Mouse (Mus musculus): ENCODE data around the gene Olfr920. TPM values are rescaled to one million over a fixed set of nuclear protein-coding genes. Genes with fewer than 3 reads are reported as not detected.

Olfr920 gene
- total and polyA plus RNA-seq, 3 experiments, result 0.11 to 0.15 TPM; not detected in 1

- Histone ChIP-seq H3K9me3 (replicated peaks) (no peaks in the 10 kb centered on the region), H3K4me3 (ENCODE audit: low read depth, low read length) (no peak overlapping the region), H3K36me3 (replicated peaks) (peaks cover 2% of the 10 kb centered on the region), H3K27me3 (ENCODE audit: insufficient read depth, low read length) (no peaks in the 10 kb centered on the region), H3K4me1 (ENCODE audit: insufficient read depth, low read depth, low read length) (no peaks in the 10 kb centered on the region)
- DNase-seq (ENCODE audit: low spot score) (no peak), ATAC-seq (ENCODE audit: extremely low read depth, insufficient number of reproducible peaks, low FRiP score, poor library complexity, severe bottlenecking) (peak; percentile 82)
- TF ChIP-seq TAL1 (conservative IDR thresholded peaks at IDR 0.05; ENCODE audit: low read depth, low read length) (no peak), GATA1 (IDR thresholded peaks at IDR 0.05; ENCODE audit: borderline replicate concordance, low read length) (no peak), GATA2 (IDR thresholded peaks at IDR 0.05; ENCODE audit: borderline replicate concordance, low read depth, low read length) (no peak), POLR2AphosphoS5 (IDR thresholded peaks at IDR 0.05; ENCODE audit: insufficient replicate concordance, low read depth, low read length) (no peak), CTCF (IDR thresholded peaks at IDR 0.05; ENCODE audit: low read depth, low read length) (no peak)
These were observed 7.3 kb upstream of the Olfr920 start for GRCm38 (mm10) chr9:38744619-38745315.

GRCm38 (mm10) chr9:38772768-38773167, 20.7 kb downstream of the Olfr920 start, which contains the start of gene Olfr921:
TSS of gene Olfr921 (plus strand) at chr9:38773068.
- H3K9me3 ChIP-seq (replicated peaks), result no peaks in the 10 kb centered on the region
- no peaks in the 10 kb centered on the region for H3K36me3 ChIP-seq (replicated peaks)
- H3K4me3 ChIP-seq (ENCODE audit: low read depth, low read length), result no peak within 1 kb of the TSS
- no peak for TF ChIP-seq POLR2AphosphoS5 (IDR thresholded peaks at IDR 0.05; ENCODE audit: insufficient replicate concordance, low read depth, low read length)
- TF ChIP-seq TAL1 (conservative IDR thresholded peaks at IDR 0.05; ENCODE audit: low read depth, low read length), result no peak
- no peak for TF ChIP-seq CTCF (IDR thresholded peaks at IDR 0.05; ENCODE audit: low read depth, low read length)
- TF ChIP-seq GATA2 (IDR thresholded peaks at IDR 0.05; ENCODE audit: borderline replicate concordance, low read depth, low read length), result no peak
- TF ChIP-seq GATA1 (IDR thresholded peaks at IDR 0.05; ENCODE audit: borderline replicate concordance, low read length), result no peak
- ATAC-seq (ENCODE audit: extremely low read depth, insufficient number of reproducible peaks, low FRiP score, poor library complexity, severe bottlenecking) (no peak), DNase-seq (ENCODE audit: low spot score) (no peak)
- H3K27me3 ChIP-seq (ENCODE audit: insufficient read depth, low read length), result no peaks in the 10 kb centered on the region
- H3K4me1 ChIP-seq (ENCODE audit: insufficient read depth, low read depth, low read length), result no peaks in the 10 kb centered on the region

DNA sequence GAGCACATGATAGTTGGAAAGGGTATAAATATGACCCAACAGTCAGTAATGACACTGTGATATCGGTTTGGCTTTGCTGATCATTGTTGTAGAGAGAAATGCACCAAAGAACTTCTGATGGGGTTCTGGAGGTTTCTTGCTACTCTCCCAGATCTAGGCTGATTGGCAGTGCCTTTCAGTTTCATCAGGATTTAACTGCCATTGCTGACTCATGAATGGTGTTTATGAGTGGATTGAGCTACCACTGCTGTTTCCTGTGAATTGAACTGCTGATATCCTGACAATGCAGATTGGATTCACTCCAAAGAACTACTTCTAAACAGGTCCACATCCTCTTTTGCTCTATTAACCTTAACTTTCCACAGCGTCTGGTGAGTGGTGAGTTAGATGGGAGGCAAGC, 40.6 kb downstream of the Olfr920 start:
- H3K36me3 ChIP-seq (replicated peaks), result no peaks in the 10 kb centered on the region
- no peak overlapping the region for H3K4me3 ChIP-seq (ENCODE audit: low read depth, low read length)
- DNase-seq (ENCODE audit: low spot score), result no peak
- ATAC-seq (ENCODE audit: extremely low read depth, insufficient number of reproducible peaks, low FRiP score, poor library complexity, severe bottlenecking), result no peak
- TF ChIP-seq POLR2AphosphoS5 (IDR thresholded peaks at IDR 0.05; ENCODE audit: insufficient replicate concordance, low read depth, low read length) (no peak), CTCF (IDR thresholded peaks at IDR 0.05; ENCODE audit: low read depth, low read length) (no peak), TAL1 (conservative IDR thresholded peaks at IDR 0.05; ENCODE audit: low read depth, low read length) (no peak), GATA1 (IDR thresholded peaks at IDR 0.05; ENCODE audit: borderline replicate concordance, low read length) (no peak), GATA2 (IDR thresholded peaks at IDR 0.05; ENCODE audit: borderline replicate concordance, low read depth, low read length) (no peak)
- H3K27me3 ChIP-seq (ENCODE audit: insufficient read depth, low read length), result no peaks in the 10 kb centered on the region
- H3K9me3 ChIP-seq (replicated peaks), result no peaks in the 10 kb centered on the region
- H3K4me1 ChIP-seq (ENCODE audit: insufficient read depth, low read depth, low read length), result no peaks in the 10 kb centered on the region

GRCm38 (mm10) chr9:38805696-38806095, 53.6 kb downstream of the Olfr920 start:
- H3K9me3 ChIP-seq (replicated peaks), result no peaks in the 10 kb centered on the region
- no peaks in the 10 kb centered on the region for H3K4me1 ChIP-seq (ENCODE audit: insufficient read depth, low read depth, low read length)
- H3K4me3 ChIP-seq (ENCODE audit: low read depth, low read length), result no peak overlapping the region
- TF ChIP-seq CTCF (IDR thresholded peaks at IDR 0.05; ENCODE audit: low read depth, low read length), result no peak
- no peak for TF ChIP-seq GATA2 (IDR thresholded peaks at IDR 0.05; ENCODE audit: borderline replicate concordance, low read depth, low read length)
- TF ChIP-seq GATA1 (IDR thresholded peaks at IDR 0.05; ENCODE audit: borderline replicate concordance, low read length), result no peak
- TF ChIP-seq POLR2AphosphoS5 (IDR thresholded peaks at IDR 0.05; ENCODE audit: insufficient replicate concordance, low read depth, low read length), result no peak
- no peaks in the 10 kb centered on the region for H3K27me3 ChIP-seq (ENCODE audit: insufficient read depth, low read length)
- no peak for DNase-seq (ENCODE audit: low spot score)
- ATAC-seq (ENCODE audit: extremely low read depth, insufficient number of reproducible peaks, low FRiP score, poor library complexity, severe bottlenecking), result no peak
- H3K36me3 ChIP-seq (replicated peaks), result no peaks in the 10 kb centered on the region

Other genes starting within 250 kb of the Olfr920 start
- gene Olfr911-ps1, start 230.7 kb upstream of the Olfr920 start, total RNA-seq (2014; fragmentation: Nextera tagmentation), result not detected in 2 replicates
- 0.06 and 0.27 TPM in 2 replicates for gene Olfr911-ps1, start 230.7 kb upstream of the Olfr920 start, total RNA-seq (2017)
- gene Olfr911-ps1, start 230.7 kb upstream of the Olfr920 start, polyA plus RNA-seq (2012), result not detected in 2 replicates
- gene Olfr910, start 214.4 kb upstream of the Olfr920 start, total RNA-seq (2014; fragmentation: Nextera tagmentation), result not detected in 2 replicates
- gene Olfr910, start 214.4 kb upstream of the Olfr920 start, total RNA-seq (2017), result 0.11 and 0.12 TPM in 2 replicates
- not detected in 2 replicates for gene Olfr910, start 214.4 kb upstream of the Olfr920 start, polyA plus RNA-seq (2012)
- not detected in 2 replicates for gene Olfr912, start 172.1 kb upstream of the Olfr920 start, total RNA-seq (2014; fragmentation: Nextera tagmentation)
- gene Olfr912, start 172.1 kb upstream of the Olfr920 start, total RNA-seq (2017), result 0.05 and 0.06 TPM in 2 replicates
- gene Olfr912, start 172.1 kb upstream of the Olfr920 start, polyA plus RNA-seq (2012), result not detected in 2 replicates
- gene Olfr913, start 159.5 kb upstream of the Olfr920 start, total RNA-seq (2014; fragmentation: Nextera tagmentation), result not detected in 2 replicates
- gene Olfr913, start 159.5 kb upstream of the Olfr920 start, total RNA-seq (2017), result 0.11 and 0.12 TPM in 2 replicates
- gene Olfr913, start 159.5 kb upstream of the Olfr920 start, polyA plus RNA-seq (2012), result not detected in 2 replicates
- gene Olfr914, start 147.2 kb upstream of the Olfr920 start, total RNA-seq (2014; fragmentation: Nextera tagmentation), result not detected in 2 replicates
- 0.05 and 0.76 TPM in 2 replicates for gene Olfr914, start 147.2 kb upstream of the Olfr920 start, total RNA-seq (2017)
- gene Olfr914, start 147.2 kb upstream of the Olfr920 start, polyA plus RNA-seq (2012), result not detected in 2 replicates
- not detected in 2 replicates for gene Olfr916, start 92.4 kb upstream of the Olfr920 start, total RNA-seq (2014; fragmentation: Nextera tagmentation)
- 0.16 TPM in 1 of 2 replicates, not detected in the other for gene Olfr916, start 92.4 kb upstream of the Olfr920 start, total RNA-seq (2017)
- not detected in 2 replicates for gene Olfr916, start 92.4 kb upstream of the Olfr920 start, polyA plus RNA-seq (2012)
- gene Olfr917, start 86.5 kb upstream of the Olfr920 start, total RNA-seq (2014; fragmentation: Nextera tagmentation), result not detected in 2 replicates
- gene Olfr917, start 86.5 kb upstream of the Olfr920 start, total RNA-seq (2017), result 0.41 TPM in 1 of 2 replicates, not detected in the other
- not detected in 2 replicates for gene Olfr917, start 86.5 kb upstream of the Olfr920 start, polyA plus RNA-seq (2012)
- gene Olfr918, start 77.7 kb upstream of the Olfr920 start, total RNA-seq (2014; fragmentation: Nextera tagmentation), result not detected in 2 replicates
- 0.11 and 0.17 TPM in 2 replicates for gene Olfr918, start 77.7 kb upstream of the Olfr920 start, total RNA-seq (2017)
- not detected in 2 replicates for gene Olfr918, start 77.7 kb upstream of the Olfr920 start, polyA plus RNA-seq (2012)
- gene Olfr919, start 48.6 kb upstream of the Olfr920 start, total RNA-seq (2014; fragmentation: Nextera tagmentation), result not detected in 2 replicates
- gene Olfr919, start 48.6 kb upstream of the Olfr920 start, total RNA-seq (2017), result not detected in 2 replicates
- gene Olfr919, start 48.6 kb upstream of the Olfr920 start, polyA plus RNA-seq (2012), result not detected in 2 replicates
- 26.8 and 31.5 TPM in 2 replicates for gene Vwa5a, start 34.0 kb upstream of the Olfr920 start, total RNA-seq (2014; fragmentation: Nextera tagmentation)
- 62.4 and 66.0 TPM in 2 replicates for gene Vwa5a, start 34.0 kb upstream of the Olfr920 start, total RNA-seq (2017)
- gene Vwa5a, start 34.0 kb upstream of the Olfr920 start, polyA plus RNA-seq (2012), result 0.41 and 0.47 TPM in 2 replicates
- gene Olfr921, start 20.8 kb downstream of the Olfr920 start, total RNA-seq (2014; fragmentation: Nextera tagmentation), result not detected in 2 replicates
- gene Olfr921, start 20.8 kb downstream of the Olfr920 start, total RNA-seq (2017), result 0.06 and 0.27 TPM in 2 replicates
- not detected in 2 replicates for gene Olfr921, start 20.8 kb downstream of the Olfr920 start, polyA plus RNA-seq (2012)
- not detected in 2 replicates for gene Olfr922, start 62.3 kb downstream of the Olfr920 start, total RNA-seq (2014; fragmentation: Nextera tagmentation)
- 0.22 TPM in 1 of 2 replicates, not detected in the other for gene Olfr922, start 62.3 kb downstream of the Olfr920 start, total RNA-seq (2017)
- not detected in 2 replicates for gene Olfr922, start 62.3 kb downstream of the Olfr920 start, polyA plus RNA-seq (2012)
- gene Olfr923, start 74.2 kb downstream of the Olfr920 start, total RNA-seq (2014; fragmentation: Nextera tagmentation), result not detected in 2 replicates
- gene Olfr923, start 74.2 kb downstream of the Olfr920 start, total RNA-seq (2017), result not detected in 2 replicates
- gene Olfr923, start 74.2 kb downstream of the Olfr920 start, polyA plus RNA-seq (2012), result not detected in 2 replicates
- gene Olfr924, start 92.2 kb downstream of the Olfr920 start, total RNA-seq (2014; fragmentation: Nextera tagmentation), result not detected in 2 replicates
- 0.06 and 0.11 TPM in 2 replicates for gene Olfr924, start 92.2 kb downstream of the Olfr920 start, total RNA-seq (2017)
- gene Olfr924, start 92.2 kb downstream of the Olfr920 start, polyA plus RNA-seq (2012), result not detected in 2 replicates
- not detected in 2 replicates for gene Olfr26, start 102.8 kb downstream of the Olfr920 start, total RNA-seq (2014; fragmentation: Nextera tagmentation)
- gene Olfr26, start 102.8 kb downstream of the Olfr920 start, total RNA-seq (2017), result 0.11 TPM in 1 of 2 replicates, not detected in the other
- gene Olfr26, start 102.8 kb downstream of the Olfr920 start, polyA plus RNA-seq (2012), result not detected in 2 replicates
- not detected in 2 replicates for gene Olfr926, start 124.8 kb downstream of the Olfr920 start, total RNA-seq (2014; fragmentation: Nextera tagmentation)
- 0.33 TPM in 1 of 2 replicates, not detected in the other for gene Olfr926, start 124.8 kb downstream of the Olfr920 start, total RNA-seq (2017)
- gene Olfr926, start 124.8 kb downstream of the Olfr920 start, polyA plus RNA-seq (2012), result not detected in 2 replicates
- gene Olfr930, start 177.5 kb downstream of the Olfr920 start, total RNA-seq (2014; fragmentation: Nextera tagmentation), result not detected in 2 replicates
- gene Olfr930, start 177.5 kb downstream of the Olfr920 start, total RNA-seq (2017), result not detected in 2 replicates
- gene Olfr930, start 177.5 kb downstream of the Olfr920 start, polyA plus RNA-seq (2012), result not detected in 2 replicates
- not detected in 2 replicates for gene Olfr933, start 220.0 kb downstream of the Olfr920 start, total RNA-seq (2014; fragmentation: Nextera tagmentation)
- 0.22 TPM in 1 of 2 replicates, not detected in the other for gene Olfr933, start 220.0 kb downstream of the Olfr920 start, total RNA-seq (2017)
- not detected in 2 replicates for gene Olfr933, start 220.0 kb downstream of the Olfr920 start, polyA plus RNA-seq (2012)
- not detected in 2 replicates for gene Olfr934, start 236.0 kb downstream of the Olfr920 start, total RNA-seq (2014; fragmentation: Nextera tagmentation)
- 0.16 TPM in 1 of 2 replicates, not detected in the other for gene Olfr934, start 236.0 kb downstream of the Olfr920 start, total RNA-seq (2017)
- not detected in 2 replicates for gene Olfr934, start 236.0 kb downstream of the Olfr920 start, polyA plus RNA-seq (2012)
- gene Olfr935, start 247.4 kb downstream of the Olfr920 start, total RNA-seq (2014; fragmentation: Nextera tagmentation), result not detected in 2 replicates
- gene Olfr935, start 247.4 kb downstream of the Olfr920 start, total RNA-seq (2017), result 0.11 TPM in 1 of 2 replicates, not detected in the other
- gene Olfr935, start 247.4 kb downstream of the Olfr920 start, polyA plus RNA-seq (2012), result not detected in 2 replicates